Mouse (Mus musculus) forebrain, embryonic 11.5 days (tissue): ENCODE data around the gene Olfr1247. TPM values are rescaled to one million over a fixed set of nuclear protein-coding genes. Genes with fewer than 3 reads are reported as not detected.
"Not testable (repeated sequence)": the region's sequence is repeated elsewhere in the genome, so short reads cannot be mapped to it uniquely, and the experiment has no call there.

Source experiments
- ATAC-seq: fragments of 200-750 bp; cut with Nextera tagmentation; replicated peaks from 2 replicates; pipeline ENCODE4 v1.8.0; 2017; ENCODE audit warnings: moderate TSS enrichment; ENCODE audit not compliant: low FRiP score
- DNase-seq: peaks from one replicate; pipeline ENCODE4 v3.0.0-alpha.2; 2017; ENCODE audit warnings: low spot score
- H3K27ac ChIP-seq: fragments of 300-500 bp; sonication (generic); 2 replicates; pipeline ENCODE4 v1.5.1; 2014; ENCODE audit warnings: low read depth, low read length
- H3K27me3 ChIP-seq: fragments of 300-500 bp; sonication (generic); 2 replicates; pipeline ENCODE4 v1.6.1; 2014; ENCODE audit warnings: mild to moderate bottlenecking, low read length, mixed read lengths; ENCODE audit not compliant: control insufficient read depth, insufficient read depth
- H3K36me3 ChIP-seq: fragments of 300-500 bp; sonication (generic); 2 replicates; pipeline ENCODE4 v1.6.1; 2014; ENCODE audit warnings: mild to moderate bottlenecking, low read length, moderate library complexity, mixed read lengths; ENCODE audit not compliant: control insufficient read depth, insufficient read depth
- H3K4me1 ChIP-seq: fragments of 300-500 bp; sonication (generic); replicated peaks from 2 replicates; pipeline ENCODE4 v1.6.1; 2014; ENCODE audit warnings: low read length, mixed read lengths; ENCODE audit not compliant: control insufficient read depth, insufficient read depth
- H3K4me2 ChIP-seq: fragments of 300-500 bp; sonication (generic); 2 replicates; pipeline ENCODE4 v1.6.1; 2014; ENCODE audit warnings: low read depth, mild to moderate bottlenecking, low read length, moderate library complexity, mixed read lengths; ENCODE audit not compliant: severe bottlenecking
- H3K4me3 ChIP-seq: fragments of 300-500 bp; sonication (generic); 2 replicates; pipeline ENCODE4 v1.5.1; 2014; ENCODE audit warnings: low read depth, low read length
- H3K9ac ChIP-seq: fragments of 300-500 bp; sonication (generic); 2 replicates; pipeline ENCODE4 v1.6.1; 2014; ENCODE audit warnings: low read length
- H3K9me3 ChIP-seq: fragments of 300-500 bp; sonication (generic); 2 replicates; pipeline ENCODE4 v1.6.1; 2016; ENCODE audit warnings: low read length, mixed read lengths; ENCODE audit not compliant: control insufficient read depth
- WGBS: fragments of 180-500 bp; shearing (Covaris S2); extraction: QIAGEN DNeasy Blood & Tissue Kit; methylation state at CpG from one replicate; pipeline ENCODE4 v1.1.7; 2014; 5-methylcytosine and 5-hydroxymethylcytosine counted together
- polyA plus RNA-seq: library from polyadenylated mRNA; unstranded; fragments of >200 nt; fragmentation: Nextera tagmentation; extraction: Ambion mirVana; gene quantifications from 2 replicates; pipeline ENCODE4 v1.2.1, GENCODE M21; 2014

Olfr1247 gene
- polyA plus RNA-seq = not detected in 2 replicates

DNA sequence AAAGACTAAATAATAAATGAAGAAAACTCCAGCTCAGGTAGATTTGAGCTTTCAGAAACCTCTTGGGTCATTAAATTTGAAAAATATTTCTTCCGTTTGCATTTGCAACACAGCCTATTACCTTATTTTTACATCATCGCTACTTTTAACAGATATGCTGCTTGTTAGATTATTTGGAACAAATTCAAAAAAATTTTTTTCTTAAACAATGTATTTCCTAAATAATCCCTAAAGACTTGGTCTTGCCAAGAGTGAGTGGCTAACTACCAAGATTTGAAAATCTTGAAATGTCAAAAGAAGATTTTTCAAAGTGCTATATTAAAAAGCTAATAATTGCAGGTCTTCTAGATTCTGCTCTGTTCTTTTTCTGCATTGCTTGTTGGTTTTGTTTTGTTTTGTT is at the start of gene Olfr1247:
Gene Olfr1247 (minus strand): TSS at position 101 of the 400 bp plus-strand sequence.
- no peak within 1 kb of the TSS for H3K4me3 ChIP-seq
- no peaks in the 10 kb centered on the region for H3K27me3 ChIP-seq
- H3K27ac ChIP-seq = no peak within 1 kb of the TSS
- no peak for DNase-seq
- H3K4me1 ChIP-seq = no peaks in the 10 kb centered on the region
- H3K4me2 ChIP-seq = no peak within 1 kb of the TSS
- H3K9ac ChIP-seq = no peak within 1 kb of the TSS
- H3K9me3 ChIP-seq = no peaks in the 10 kb centered on the region
- ATAC-seq = no peak
- 93% methylated on average over 2 of the region's 2 CpGs for WGBS
- H3K36me3 ChIP-seq = no peaks in the 10 kb centered on the region

DNA sequence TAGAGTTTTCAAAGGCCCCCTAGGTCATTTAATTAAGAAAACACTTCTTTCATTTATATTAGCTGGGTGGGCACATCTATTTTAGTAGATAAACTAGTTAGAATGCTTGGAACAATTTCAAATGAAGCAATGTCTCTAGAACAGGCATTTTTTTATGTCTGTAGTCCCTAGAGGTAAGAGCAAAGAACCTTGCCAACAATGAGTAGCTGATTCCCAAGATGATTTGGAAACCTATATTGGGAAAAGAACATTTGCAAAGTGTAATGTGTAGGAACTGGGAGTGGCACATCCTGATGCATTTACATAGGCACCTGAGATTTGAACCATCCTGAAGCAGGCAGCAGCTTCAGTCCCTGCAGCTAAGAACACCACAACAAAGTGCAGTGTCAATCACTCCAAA is 47.4 kb upstream of the Olfr1247 start, which contains the start of gene Olfr1250:
Gene Olfr1250 (minus strand): TSS at position 101 of the 400 bp plus-strand sequence.
- H3K9ac ChIP-seq = no peak within 1 kb of the TSS

DNA sequence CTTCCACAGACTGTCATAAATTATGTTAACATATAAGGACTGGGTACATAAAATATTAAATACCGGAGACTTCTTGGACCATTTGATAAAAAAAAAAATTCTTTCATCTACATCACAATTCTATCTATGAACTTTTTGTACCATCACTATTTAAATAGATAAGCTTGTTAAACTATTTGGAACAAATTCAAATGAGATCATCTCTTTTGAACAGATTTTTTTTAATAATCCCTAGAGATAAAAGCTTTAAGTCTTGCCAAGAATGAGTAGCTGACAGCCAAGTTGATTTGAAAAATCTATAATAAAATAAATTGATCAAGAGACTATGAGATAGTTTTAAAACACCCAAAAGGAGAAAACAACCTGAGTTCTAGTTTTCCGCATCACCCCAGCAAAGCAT is 21.0 kb upstream of the Olfr1247 start, which contains the start of gene Olfr1249:
Gene Olfr1249 (minus strand): TSS at position 101 of the 400 bp plus-strand sequence.
- H3K27me3 ChIP-seq = no peaks in the 10 kb centered on the region
- no peak for DNase-seq
- whole genome bisulfite sequencing = 96% methylated on average over 2 of the region's 2 CpGs
- H3K4me2 ChIP-seq = no peak within 1 kb of the TSS
- no peaks in the 10 kb centered on the region for H3K4me1 ChIP-seq
- no peak within 1 kb of the TSS for H3K4me3 ChIP-seq
- H3K9ac ChIP-seq = no peak within 1 kb of the TSS
- no peaks in the 10 kb centered on the region for H3K36me3 ChIP-seq
- no peak within 1 kb of the TSS for H3K27ac ChIP-seq
- no peak for ATAC-seq
- H3K9me3 ChIP-seq = no peaks in the 10 kb centered on the region

More for the DNA sequence above, 47.4 kb upstream of the Olfr1247 start, which contains the start of gene Olfr1250:
- Histone ChIP-seq H3K27ac (no peak within 1 kb of the TSS), H3K27me3 (no peaks in the 10 kb centered on the region), H3K9me3 (no peaks in the 10 kb centered on the region), H3K4me1 (no peaks in the 10 kb centered on the region), H3K36me3 (no peaks in the 10 kb centered on the region), H3K4me2 (no peak within 1 kb of the TSS), H3K4me3 (no peak within 1 kb of the TSS)
- ATAC-seq (no peak), DNase-seq (no peak)

DNA sequence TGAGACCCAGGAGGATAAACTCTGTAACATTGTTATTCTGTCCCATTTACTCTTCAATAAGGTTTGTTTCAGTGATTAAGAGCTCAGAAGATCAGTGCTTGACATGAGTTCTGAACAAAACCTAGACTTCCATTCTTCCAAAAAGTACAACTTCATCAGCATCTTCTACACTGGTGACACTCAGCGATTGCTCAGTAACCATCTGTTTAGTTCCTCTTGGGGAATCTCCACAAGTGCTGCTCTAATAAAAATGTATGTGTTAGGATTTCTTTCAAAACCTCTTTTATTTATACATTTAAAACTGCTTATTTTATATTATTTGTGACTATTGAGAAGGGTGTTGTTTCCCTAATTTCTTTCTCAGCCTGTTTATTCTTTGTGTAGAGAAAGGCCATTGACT is 4.2 kb upstream of the Olfr1247 start, which contains the start of gene Olfr1248:
Gene Olfr1248 (minus strand): TSS at position 101 of the 400 bp plus-strand sequence.
- not testable (repeated sequence) for DNase-seq, H3K36me3 ChIP-seq, H3K27ac ChIP-seq, H3K27me3 ChIP-seq, H3K4me3 ChIP-seq, ATAC-seq, H3K4me1 ChIP-seq, H3K4me2 ChIP-seq, H3K9me3 ChIP-seq, H3K9ac ChIP-seq
- 97% methylated on average over 1 of the region's 1 CpGs for WGBS

DNA sequence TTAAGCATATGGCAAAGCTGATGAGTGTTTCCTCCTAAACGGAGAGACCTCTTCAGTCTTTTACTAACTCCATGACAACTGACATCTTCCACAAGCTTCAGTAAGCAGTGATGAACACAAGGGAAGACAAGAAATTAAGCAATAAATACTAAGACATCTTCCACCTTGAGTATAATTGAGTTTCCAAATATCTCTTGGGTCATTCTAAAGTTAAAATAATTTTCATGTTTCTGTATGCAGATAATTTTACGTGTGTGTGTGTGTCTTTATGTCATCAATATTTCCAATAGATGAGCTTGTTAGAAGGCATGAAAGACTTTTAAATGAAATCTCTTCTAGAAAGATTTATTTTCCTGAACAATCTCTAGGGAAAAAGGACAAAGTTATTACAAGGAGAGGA is 20.9 kb downstream of the Olfr1247 start, which contains the start of gene Olfr1246:
Gene Olfr1246 (minus strand): TSS at position 101 of the 400 bp plus-strand sequence.
- Histone ChIP-seq H3K4me1 (no peaks in the 10 kb centered on the region), H3K27ac (no peak within 1 kb of the TSS), H3K4me2 (no peak within 1 kb of the TSS), H3K9ac (no peak within 1 kb of the TSS), H3K27me3 (no peaks in the 10 kb centered on the region), H3K36me3 (no peaks in the 10 kb centered on the region), H3K9me3 (no peaks in the 10 kb centered on the region), H3K4me3 (no peak within 1 kb of the TSS)
- ATAC-seq (no peak), DNase-seq (no peak)
- WGBS = 78% methylated on average over 2 of the region's 2 CpGs

DNA sequence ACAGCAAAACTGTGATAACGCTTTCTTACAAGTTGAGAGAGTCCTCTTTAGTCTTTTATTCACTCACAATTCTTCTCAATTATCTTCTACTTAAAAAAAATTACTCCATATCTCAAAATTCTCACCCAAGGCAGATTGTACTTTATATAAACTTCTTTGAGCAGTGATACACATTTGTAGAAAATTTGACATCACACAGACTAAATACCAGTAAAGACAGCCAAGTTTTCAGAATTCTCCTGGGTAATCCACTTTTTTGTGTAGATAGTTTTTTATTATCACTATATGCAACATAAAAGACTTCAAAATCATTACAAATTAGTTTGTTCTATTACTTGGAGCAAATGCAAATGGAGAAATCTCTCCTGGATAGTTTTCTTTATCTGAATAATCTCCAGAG is 35.6 kb downstream of the Olfr1247 start, which contains the start of gene Olfr1245:
Gene Olfr1245 (minus strand): TSS at position 101 of the 400 bp plus-strand sequence.
- Histone ChIP-seq H3K27ac (no peak within 1 kb of the TSS), H3K9ac (no peak within 1 kb of the TSS), H3K4me3 (no peak within 1 kb of the TSS), H3K4me1 (no peaks in the 10 kb centered on the region), H3K4me2 (no peak within 1 kb of the TSS), H3K9me3 (no peaks in the 10 kb centered on the region), H3K27me3 (no peaks in the 10 kb centered on the region), H3K36me3 (no peaks in the 10 kb centered on the region)
- DNase-seq (no peak), ATAC-seq (no peak)
- WGBS = 89% methylated on average over 1 of the region's 1 CpGs

DNA sequence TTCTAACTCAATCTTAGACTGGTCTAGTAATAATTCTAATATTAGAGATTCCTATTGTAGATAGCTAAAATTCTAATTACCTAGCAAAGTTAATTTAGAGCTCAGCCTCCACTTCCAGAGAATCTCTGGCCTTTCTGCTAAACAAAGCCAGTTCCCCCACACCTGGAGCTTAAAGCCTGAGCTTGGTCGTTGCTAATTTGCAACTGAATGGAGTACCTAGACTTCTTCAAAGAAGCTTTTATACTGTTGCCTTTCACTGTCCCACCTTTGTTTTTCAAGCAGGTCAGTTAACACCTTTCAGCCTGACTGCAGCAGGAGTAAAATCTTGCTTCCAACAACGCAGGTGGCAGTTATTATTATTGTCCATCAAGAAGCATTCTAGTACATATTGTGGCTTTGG is 51.2 kb downstream of the Olfr1247 start:
- not testable (repeated sequence) for H3K27me3 ChIP-seq, H3K4me3 ChIP-seq, H3K9ac ChIP-seq, H3K4me1 ChIP-seq, DNase-seq, H3K27ac ChIP-seq, H3K36me3 ChIP-seq, H3K4me2 ChIP-seq, H3K9me3 ChIP-seq, ATAC-seq
- WGBS = 67% methylated on average over 2 of the region's 2 CpGs

Other genes starting within 250 kb of the Olfr1247 start
- not detected in 2 replicates for gene Olfr1234, start 249.3 kb downstream of the Olfr1247 start, polyA plus RNA-seq
- gene Olfr1238, start 204.5 kb downstream of the Olfr1247 start, polyA plus RNA-seq = not detected in 2 replicates
- gene Olfr1239, start 193.7 kb downstream of the Olfr1247 start, polyA plus RNA-seq = not detected in 2 replicates
- not detected in 2 replicates for gene Olfr1240, start 171.1 kb downstream of the Olfr1247 start, polyA plus RNA-seq
- not detected in 2 replicates for gene Olfr1241, start 127.0 kb downstream of the Olfr1247 start, polyA plus RNA-seq
- not detected in 2 replicates for gene Olfr1242, start 115.8 kb downstream of the Olfr1247 start, polyA plus RNA-seq
- not detected in 2 replicates for gene Olfr1243, start 82.6 kb downstream of the Olfr1247 start, polyA plus RNA-seq
- not detected in 2 replicates for gene Olfr1245, start 35.7 kb downstream of the Olfr1247 start, polyA plus RNA-seq
- gene Olfr1246, start 21.0 kb downstream of the Olfr1247 start, polyA plus RNA-seq = not detected in 2 replicates
- not detected in 2 replicates for gene Olfr1248, start 4.1 kb upstream of the Olfr1247 start, polyA plus RNA-seq
- gene Olfr1249, start 20.9 kb upstream of the Olfr1247 start, polyA plus RNA-seq = not detected in 2 replicates
- gene Olfr1250, start 47.3 kb upstream of the Olfr1247 start, polyA plus RNA-seq = not detected in 2 replicates
- gene Olfr1251, start 57.8 kb upstream of the Olfr1247 start, polyA plus RNA-seq = not detected in 2 replicates
- gene Olfr1252, start 110.9 kb upstream of the Olfr1247 start, polyA plus RNA-seq = not detected in 2 replicates
- not detected in 2 replicates for gene Olfr1253, start 143.0 kb upstream of the Olfr1247 start, polyA plus RNA-seq
- not detected in 2 replicates for gene Olfr1254, start 179.5 kb upstream of the Olfr1247 start, polyA plus RNA-seq
- gene Olfr1255, start 197.9 kb upstream of the Olfr1247 start, polyA plus RNA-seq = not detected in 2 replicates
- gene Olfr1256, start 227.4 kb upstream of the Olfr1247 start, polyA plus RNA-seq = not detected in 2 replicates
- not detected in 2 replicates for gene Olfr48, start 234.1 kb upstream of the Olfr1247 start, polyA plus RNA-seq